Mouse (Mus musculus): Measurements from ENCODE around the gene Pramel3.
"Not testable (repeated sequence)": the region's sequence is repeated elsewhere in the genome, so short reads cannot be mapped to it uniquely, and the experiment has no call there.

The Pramel3 gene

DNA sequence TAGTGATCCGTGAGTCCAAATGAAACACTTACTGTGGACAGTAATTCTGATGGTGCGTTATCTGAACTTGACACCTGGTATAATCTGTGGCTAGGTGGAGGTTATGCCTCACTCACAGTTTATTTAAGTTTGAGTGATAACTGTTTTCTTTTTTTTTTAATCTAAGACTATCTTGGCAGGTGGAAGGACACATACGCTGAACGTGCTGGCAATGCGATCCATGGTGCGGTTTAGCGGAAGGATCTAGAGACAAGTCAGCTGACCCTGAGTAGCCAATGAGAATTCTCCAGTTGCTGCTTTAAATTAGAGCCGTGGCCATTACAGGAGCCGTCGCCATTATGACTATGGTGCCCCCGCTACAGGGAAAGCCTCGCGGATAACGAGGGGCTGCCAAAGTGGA is at the start of gene Pramel3:
TSS of gene Pramel3 (plus strand) at position 301 of the 400 bp plus-strand sequence.
- DNase-seq (ENCODE audit: extremely low read depth, insufficient read length, low spot score): not testable (repeated sequence)

DNA sequence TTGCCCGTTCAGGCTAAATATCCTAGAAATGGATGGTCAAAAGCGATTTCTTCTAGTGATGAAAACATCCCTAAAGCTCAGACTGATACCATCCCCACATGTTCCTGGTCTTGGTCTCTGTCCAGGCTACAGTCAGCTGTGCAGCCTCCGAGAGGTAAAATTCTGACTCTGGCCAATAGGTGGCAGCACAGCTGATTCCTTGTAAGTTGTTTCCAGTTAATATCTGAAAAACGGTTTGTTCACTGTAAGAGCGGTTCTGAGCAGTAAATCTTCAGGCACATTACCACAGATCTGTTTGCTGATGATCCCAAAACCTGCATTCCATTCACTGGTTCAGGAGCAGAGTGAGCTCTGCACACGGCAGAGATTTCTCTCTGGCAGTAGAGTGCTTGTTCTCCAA is 58.6 kb downstream of the Pramel3 start:
- DNase-seq (ENCODE audit: extremely low read depth, insufficient read length, low spot score): not testable (repeated sequence)

DNA sequence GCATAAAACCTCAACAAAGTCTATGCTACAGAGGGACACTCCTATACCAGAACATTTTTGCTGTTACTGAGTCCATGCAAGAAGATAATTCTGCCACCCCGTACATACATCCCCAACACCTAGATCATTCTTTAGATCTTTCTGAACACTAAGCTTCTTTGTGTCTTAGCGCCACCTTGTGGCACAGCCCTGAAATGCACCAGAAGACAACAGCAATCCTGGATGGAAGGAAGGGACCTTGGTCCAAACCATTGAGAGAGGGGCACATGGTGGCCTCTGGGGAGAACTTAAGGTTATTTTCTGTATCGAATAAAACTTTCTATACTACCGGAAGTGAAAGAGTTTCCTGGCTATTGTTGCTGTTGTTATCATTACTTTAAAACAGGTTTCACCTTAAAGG is 59.8 kb downstream of the Pramel3 start:
- not testable (repeated sequence) for DNase-seq (ENCODE audit: extremely low read depth, insufficient read length, low spot score)
